Mouse (Mus musculus): ENCODE measurements around the gene Cxcl14.
A peak's percentile ranks its signal among the peaks of the same experiment; 100 is the strongest.

Cxcl14 gene

GRCm38 (mm10) chr13:56295943-56296658 is at the start of gene Cxcl14:
TSS of gene Cxcl14 (minus strand) at chr13:56296551.
- no peak for DNase-seq (ENCODE audit: low read depth, low spot score)

DNA sequence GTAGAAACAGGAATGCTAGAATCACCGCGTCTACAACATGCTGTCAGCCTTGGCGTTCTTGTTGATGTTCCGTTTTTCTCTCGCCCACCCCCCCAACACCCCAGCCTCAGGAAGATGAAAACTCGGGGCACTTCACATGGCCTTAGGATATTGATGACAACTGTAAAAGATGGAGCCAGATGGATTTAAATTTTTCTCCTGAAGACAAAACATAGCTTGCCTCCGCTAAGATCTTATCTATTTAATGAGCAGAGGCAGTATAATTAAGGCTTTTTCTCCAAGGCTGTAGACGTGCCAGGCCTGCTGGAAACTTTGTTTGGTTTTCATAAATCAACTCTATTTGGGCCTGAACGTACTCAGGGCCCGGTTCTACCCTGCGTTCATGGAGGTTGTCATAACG is 48.0 kb upstream of the Cxcl14 start:
- DNase-seq (ENCODE audit: low read depth, low spot score), result no peak

GRCm38 (mm10) chr13:56342491-56342890 is 46.1 kb upstream of the Cxcl14 start:
- no peak for DNase-seq (ENCODE audit: low read depth, low spot score)

DNA sequence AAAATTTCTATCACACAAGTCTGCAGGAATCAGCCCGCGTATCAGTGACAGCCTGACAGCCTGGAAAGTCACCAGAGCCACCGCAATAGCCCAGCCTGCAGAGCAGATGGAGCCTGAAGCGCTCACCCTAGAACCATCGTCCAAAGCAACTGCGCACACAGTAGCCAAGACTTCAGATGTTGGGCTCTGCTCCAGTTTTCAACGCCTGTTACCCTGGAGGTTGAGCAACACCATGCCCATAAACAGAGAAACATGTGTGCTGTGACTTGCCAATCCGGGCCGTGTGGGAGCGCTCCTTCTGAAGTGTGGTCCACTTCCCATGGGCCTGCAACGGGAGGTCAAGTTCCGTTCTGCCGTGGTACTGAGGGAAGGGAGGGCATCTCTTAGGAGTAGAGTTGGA is 44.2 kb upstream of the Cxcl14 start:
- no peak for DNase-seq (ENCODE audit: low read depth, low spot score)

DNA sequence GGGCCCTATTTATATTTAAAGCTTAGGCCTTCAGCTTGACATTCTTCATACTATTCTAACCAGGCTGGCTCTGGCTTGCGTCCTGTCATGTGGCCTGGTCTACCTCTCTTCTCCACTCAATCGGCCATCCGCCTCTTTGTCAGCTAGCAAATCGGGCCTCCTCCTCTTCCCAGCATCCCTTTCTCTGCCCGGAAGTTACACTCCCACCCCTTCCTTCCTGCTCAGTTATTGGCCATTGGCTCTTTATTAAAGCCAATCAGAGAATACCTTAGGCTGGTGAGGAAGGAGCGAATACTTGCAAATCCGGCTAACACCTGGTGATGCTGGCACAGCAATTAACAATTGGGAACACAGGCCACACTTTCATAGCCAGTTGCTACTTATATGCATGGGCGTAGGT is 43.5 kb upstream of the Cxcl14 start:
- DNase-seq (ENCODE audit: low read depth, low spot score), result no peak

- DNase-seq (ENCODE audit: low read depth, low spot score), result no peak
These were observed 40.6 kb upstream of the Cxcl14 start for GRCm38 (mm10) chr13:56336982-56337381.

- DNase-seq (ENCODE audit: low read depth, low spot score), result no peak
These were observed 38.7 kb upstream of the Cxcl14 start for GRCm38 (mm10) chr13:56334802-56335690.

DNA sequence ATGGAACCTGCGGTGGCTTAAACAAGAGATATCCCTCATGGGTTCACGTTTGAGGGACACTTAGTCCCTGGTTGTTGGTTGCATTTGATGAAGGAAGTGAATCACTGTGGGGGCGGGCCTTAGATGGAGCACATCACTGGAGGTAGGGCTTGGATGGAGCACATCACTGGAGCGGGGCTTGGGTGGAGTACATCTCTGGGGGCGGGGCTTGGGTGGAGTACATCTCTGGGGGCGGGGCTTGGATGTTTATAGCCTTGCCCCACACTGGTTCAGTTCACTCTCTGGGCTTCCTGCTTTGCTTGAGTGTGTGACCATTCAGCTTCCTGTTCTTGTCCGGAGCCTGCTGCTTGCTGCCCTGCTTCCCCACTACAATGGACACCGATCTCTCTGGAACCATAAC is 37.9 kb upstream of the Cxcl14 start:
- no peak for DNase-seq (ENCODE audit: low read depth, low spot score)

GRCm38 (mm10) chr13:56332356-56332755 is 36.0 kb upstream of the Cxcl14 start:
- no peak for DNase-seq (ENCODE audit: low read depth, low spot score)

DNA sequence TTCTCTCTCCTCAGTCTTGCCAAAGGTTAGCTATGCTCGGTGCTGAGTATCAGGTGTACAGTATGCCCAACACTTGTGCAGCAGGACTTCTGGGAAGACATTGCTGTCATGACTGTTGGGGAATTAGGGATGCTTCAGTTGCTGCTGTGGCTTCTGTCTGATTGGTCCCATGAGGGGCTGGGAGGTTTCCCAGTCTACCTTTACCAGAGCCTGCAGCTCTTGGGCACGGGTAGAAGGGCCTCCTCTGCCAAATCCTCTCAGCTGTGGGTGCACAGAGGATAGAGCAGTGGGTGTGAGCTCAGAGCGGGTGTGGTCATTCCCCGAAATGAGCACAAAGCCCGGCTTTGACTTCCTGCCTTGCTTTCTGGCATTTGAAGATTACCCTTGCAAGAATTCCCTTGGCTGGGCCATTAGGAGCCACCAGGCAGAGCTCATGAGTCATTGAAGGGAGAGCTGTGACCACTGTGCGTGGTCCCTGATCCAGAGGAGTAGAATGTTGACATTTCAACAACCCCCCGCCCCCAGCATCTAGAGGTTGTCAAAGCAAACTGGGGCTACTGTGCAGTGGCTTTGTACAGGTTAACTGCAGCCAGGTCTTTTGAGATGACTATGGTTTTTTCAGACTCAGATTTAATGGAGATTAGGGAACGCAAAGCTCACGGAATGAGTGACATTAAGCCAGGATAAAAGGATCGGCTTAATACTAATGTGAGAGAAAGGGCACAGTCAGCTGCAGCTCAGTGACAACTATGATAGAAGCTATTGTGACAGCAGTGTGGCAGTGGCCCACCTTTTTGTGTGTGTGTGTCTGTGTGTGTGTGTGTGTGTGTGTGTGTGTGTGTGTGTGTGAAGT is 34.5 kb upstream of the Cxcl14 start:
- no peak for DNase-seq (ENCODE audit: low read depth, low spot score)

DNA sequence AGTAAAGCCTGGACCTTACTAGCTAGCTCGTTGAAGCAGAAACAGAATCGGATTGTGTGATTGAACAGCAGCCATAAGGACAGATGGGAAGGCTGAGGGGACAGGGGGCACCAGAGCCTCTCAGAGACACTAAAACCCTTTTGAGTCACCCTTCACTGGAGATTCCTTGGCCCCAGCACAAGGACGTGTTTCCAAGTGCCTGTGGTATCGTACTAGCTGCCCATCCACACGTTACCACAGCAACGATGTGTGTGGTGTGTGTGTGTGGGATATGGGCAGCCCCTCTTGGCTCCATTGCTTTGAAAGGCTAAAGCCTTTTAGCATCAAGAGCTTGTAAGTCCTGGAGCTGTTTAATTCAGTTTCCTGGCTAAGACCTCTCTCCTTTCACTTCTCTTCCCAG is 33.4 kb upstream of the Cxcl14 start:
- DNase-seq (ENCODE audit: low read depth, low spot score), result no peak

GRCm38 (mm10) chr13:56329165-56329564 is 32.8 kb upstream of the Cxcl14 start:
- DNase-seq (ENCODE audit: low read depth, low spot score), result no peak

DNA sequence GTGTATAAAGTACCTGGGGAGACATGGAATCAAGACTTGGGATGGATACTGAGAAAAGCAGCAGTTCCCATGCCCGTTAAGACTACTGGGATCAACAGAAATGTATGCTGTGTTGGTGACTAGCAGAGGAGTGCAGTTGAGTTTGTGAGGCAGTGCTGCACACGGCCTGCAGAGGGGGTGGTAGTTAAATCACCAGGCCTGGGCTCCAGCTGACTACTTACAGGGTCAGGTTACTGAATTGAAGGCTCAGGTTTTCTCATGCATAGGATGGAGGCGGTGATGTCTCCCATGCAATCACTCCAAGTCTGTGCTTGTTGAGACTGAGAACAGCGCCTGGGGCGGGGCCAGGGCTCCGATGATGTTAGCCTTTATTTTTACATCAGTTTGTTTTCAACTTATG is 31.4 kb upstream of the Cxcl14 start:
- DNase-seq (ENCODE audit: low read depth, low spot score), result no peak

DNA sequence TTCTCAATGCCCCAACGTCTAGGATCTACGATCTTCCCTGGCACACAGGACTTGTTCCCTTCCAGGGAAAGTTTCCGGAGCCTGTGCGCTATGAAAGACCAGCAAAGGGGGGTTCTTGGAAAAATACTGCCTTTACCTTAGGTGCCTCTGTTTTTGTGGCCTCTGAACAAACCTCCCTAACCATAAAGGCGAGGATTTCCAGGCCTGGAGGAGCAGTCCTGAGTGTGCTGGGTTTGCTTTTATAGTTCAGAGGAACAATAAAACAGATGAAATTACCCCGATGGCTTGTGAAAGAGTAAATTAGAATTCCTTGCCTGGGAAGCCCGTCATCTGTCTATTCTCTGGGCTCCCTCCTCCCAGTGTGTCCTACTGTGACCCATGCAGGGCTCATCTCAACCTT is 25.3 kb upstream of the Cxcl14 start:
- DNase-seq (ENCODE audit: low read depth, low spot score), result no peak

DNA sequence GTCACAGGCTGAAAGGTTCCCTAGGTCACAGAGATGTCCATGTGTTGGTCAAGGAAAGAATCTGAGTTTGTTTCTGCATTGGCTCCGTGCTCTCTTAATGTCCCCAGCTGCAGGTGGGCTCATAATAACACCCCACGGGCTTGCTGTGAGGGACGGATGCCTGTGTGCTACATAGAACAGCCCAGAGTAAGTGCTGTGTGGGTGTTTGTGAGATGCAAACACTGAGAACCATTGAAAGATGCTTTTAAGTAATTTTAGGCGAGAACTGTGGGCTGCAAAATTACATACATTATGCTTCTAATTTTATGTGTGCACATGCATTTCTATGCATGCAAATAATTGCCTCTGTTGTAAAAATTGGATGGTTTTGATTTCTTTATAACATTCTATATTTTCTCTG is 20.6 kb upstream of the Cxcl14 start:
- peak; percentile 69 for DNase-seq (ENCODE audit: low read depth, low spot score)

GRCm38 (mm10) chr13:56315201-56315600 is 18.9 kb upstream of the Cxcl14 start:
- DNase-seq (ENCODE audit: low read depth, low spot score), result no peak

GRCm38 (mm10) chr13:56305058-56305457 is 8.7 kb upstream of the Cxcl14 start:
- DNase-seq (ENCODE audit: low read depth, low spot score), result no peak

DNA sequence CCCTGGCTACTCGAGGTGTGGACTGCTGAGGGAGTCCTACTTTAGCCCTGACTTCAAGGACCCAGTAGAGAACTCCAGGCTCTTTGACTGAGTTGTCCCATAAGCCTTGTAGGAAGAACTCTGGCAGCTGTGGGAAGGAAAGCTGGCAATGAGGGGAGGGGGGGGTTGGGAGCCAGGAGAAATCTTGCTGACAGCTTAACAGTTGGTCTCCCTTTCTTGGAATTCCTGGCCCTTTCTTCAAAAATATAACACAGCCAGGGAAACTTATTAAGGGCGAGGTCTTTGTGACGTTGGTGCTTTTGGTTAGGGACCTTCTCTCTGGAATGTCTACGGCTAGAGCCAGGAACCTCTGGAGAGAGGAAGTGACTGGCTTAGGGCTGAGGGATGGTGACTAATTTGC is 8.1 kb upstream of the Cxcl14 start:
- DNase-seq (ENCODE audit: low read depth, low spot score), result no peak

DNA sequence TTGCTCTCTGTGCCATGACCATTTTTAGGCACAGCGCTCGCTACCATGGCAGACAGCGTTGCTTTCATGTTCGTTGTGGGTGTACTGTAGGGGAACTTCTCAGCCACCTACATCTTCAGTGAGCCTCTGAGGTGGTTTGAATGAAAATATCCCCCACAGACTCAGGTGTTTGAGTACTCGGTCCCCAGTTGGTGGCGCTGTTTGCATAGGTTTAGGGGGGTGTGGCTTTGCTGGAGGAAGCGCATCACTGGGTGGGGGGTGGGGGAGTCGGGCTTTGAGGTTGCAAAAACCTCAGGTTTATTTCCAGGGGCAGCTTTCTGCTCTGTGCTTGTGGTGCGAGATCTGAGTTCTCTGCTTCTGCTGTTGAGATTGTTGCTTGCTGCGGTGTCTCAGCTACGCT is 3.0 kb upstream of the Cxcl14 start:
- no peak for DNase-seq (ENCODE audit: low read depth, low spot score)

- DNase-seq (ENCODE audit: low read depth, low spot score), result no peak
These were observed 289 bp upstream of the Cxcl14 start for GRCm38 (mm10) chr13:56296659-56297020.

GRCm38 (mm10) chr13:56295586-56295942 is 787 bp downstream of the Cxcl14 start:
- DNase-seq (ENCODE audit: low read depth, low spot score), result no peak

DNA sequence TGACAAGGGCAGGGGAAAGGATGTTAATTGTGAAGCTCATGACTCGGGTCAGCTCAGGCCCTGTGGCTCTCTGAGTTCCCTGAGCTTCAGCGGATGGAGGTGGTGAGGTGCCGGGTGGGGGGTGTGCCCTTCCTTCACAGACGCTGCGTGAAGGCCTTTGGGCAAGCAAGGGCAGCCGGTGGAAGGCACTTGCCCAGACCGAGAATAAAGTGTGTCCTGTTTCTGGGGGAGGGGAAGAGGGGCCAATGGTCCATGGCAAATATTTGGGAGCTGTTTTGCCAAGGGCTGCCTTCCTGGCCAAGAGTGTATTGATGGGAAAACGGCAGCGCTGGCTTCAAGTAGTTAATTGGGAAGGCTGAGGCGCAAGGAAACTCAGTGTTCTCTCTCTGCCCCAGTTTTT is 1.4 kb downstream of the Cxcl14 start:
- no peak for DNase-seq (ENCODE audit: low read depth, low spot score)

Measured in telencephalon, adult 2 months (tissue).